Mouse (Mus musculus) frontal cortex, adult 2 months (tissue): Measurements from ENCODE around the gene Pdzk1ip1. TPM values are rescaled to one million over a fixed set of nuclear protein-coding genes. Genes with fewer than 3 reads are reported as not detected.

Experiments used
- DNase-seq, 2 experiments: peaks; one replicate each; pipeline ENCODE4 v3.0.0; 2022; ENCODE audit warnings: low spot score in 1 of 2; ENCODE audit errors: extremely low spot score in 1 of 2
- polyA plus RNA-seq: library from polyadenylated mRNA; depleted of rRNA; stranded (reverse); fragments of >200 nt; gene quantifications from 2 replicates; pipeline ENCODE4 v1.2.3, GENCODE M21; 2012; rRNA removed

Gene Pdzk1ip1
- polyA plus RNA-seq, 1 experiment = 1.00 TPM

GRCm38 (mm10) chr4:115119642-115120041 is 31.1 kb downstream of the Pdzk1ip1 start:
- no peak for DNase-seq

DNA sequence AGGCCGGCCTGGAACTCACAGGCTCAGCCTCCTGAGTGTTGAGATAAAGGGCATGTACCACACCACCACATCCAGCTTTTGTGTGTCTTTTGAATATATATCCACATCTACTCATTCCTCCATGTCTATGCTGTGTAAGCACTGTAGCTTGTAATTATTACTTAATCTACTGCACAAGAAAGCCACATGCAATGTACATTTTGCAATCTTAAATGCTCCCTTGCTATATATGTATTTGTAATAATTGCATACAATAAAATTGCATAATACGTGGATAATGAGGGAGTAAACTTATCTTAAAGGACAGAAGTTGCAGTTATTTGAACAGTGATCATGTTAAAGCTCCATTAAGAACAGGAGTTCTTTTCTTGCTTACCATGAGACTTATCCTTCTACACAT is 32.7 kb downstream of the Pdzk1ip1 start:
- DNase-seq = no peak

DNA sequence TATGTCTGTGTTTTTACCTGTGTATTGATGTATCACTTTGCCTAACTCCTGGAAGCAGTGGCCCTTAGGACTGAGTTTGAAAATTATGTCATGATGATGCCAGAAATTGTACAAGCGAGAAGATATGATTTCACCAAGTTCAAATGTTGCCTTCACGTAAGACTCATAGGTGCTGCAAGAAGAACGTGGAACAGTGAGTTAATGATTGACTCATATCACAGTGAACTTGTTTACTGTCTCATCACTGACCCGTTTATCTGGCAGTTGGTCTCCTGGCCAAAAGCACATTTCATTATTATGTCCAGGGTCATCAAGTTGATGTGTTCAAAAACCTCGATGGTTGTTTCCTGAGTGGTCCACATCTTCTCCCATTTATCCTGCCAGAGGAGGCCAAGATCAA is 33.1 kb downstream of the Pdzk1ip1 start:
- DNase-seq = no peak

GRCm38 (mm10) chr4:115123507-115123906 is 35.0 kb downstream of the Pdzk1ip1 start:
- no peak for DNase-seq

GRCm38 (mm10) chr4:115124713-115125112 is 36.2 kb downstream of the Pdzk1ip1 start:
- no peak for DNase-seq

DNA sequence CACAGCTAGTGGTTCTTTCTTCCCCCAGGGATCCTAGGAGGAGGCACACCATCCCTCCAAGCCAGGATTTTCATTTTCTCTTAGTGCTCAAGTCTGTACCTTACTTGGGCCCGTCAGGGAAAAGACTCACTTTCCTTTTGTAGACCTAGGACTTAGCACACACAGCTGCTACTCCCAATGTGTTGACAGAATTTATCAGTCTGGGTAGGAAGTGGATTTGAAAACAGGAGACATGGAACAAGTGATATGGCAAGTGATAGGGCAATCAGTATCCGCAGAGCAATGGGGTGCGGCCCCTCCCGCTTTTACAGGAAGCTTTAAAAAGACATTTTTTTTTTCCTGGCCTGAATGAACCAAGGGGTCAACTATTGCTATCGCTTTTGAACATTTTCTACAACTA is 44.6 kb downstream of the Pdzk1ip1 start:
- peak in 1 of 2 experiments; percentile 32 for DNase-seq

DNA sequence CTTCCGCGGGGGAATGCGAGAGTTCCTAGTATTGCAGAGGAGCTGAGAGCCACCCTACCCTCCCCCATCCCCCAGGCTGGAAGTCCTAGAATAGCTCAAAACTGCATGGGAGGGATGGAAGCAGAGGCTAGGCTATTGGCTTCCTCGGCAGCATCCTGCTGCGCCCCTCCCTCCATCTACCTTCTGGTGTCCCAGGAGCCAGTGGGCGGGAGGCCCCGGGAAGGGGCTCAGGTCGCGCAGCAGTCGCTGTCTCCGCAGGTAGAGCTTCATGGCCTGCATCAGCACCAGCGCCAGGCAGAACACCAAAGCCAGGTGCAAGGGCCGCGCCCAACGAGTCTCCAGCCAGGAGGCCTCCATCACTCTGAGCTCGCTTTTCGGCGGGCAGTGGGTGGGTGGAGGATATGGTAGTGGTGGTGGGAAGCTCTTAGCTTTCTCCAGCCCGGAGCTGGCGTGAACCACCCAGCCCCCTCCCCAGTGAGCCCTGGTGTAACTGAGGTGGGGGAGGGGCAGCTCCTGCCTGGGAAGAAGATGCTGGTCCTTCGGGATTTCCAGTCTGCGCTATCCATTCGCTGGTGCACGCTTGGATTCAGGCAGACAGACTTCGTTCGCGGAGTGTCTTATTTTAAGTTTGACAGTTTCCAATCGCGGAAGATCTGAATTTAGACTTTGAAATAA is 45.2 kb downstream of the Pdzk1ip1 start, which contains the start of gene Cyp4x1:
Gene Cyp4x1 (minus strand): TSS at position 661 of the 675 bp plus-strand sequence.
- DNase-seq = peak; percentile 69 to 81

GRCm38 (mm10) chr4:115134296-115134630 is 45.8 kb downstream of the Pdzk1ip1 start:
- DNase-seq = no peak

Other genes with a start within 250 kb of the Pdzk1ip1 start
- gene Foxd2, start 179.8 kb upstream of the Pdzk1ip1 start, polyA plus RNA-seq = 0.25 and 0.32 TPM in 2 replicates
- gene Foxe3, start 162.7 kb upstream of the Pdzk1ip1 start, polyA plus RNA-seq = 0.18 and 0.29 TPM in 2 replicates
- gene Cmpk1, start 101.5 kb upstream of the Pdzk1ip1 start, polyA plus RNA-seq = 53.5 and 60.1 TPM in 2 replicates
- 0.53 and 0.80 TPM in 2 replicates for gene Stil, start 88.5 kb upstream of the Pdzk1ip1 start, polyA plus RNA-seq
- 1.4 and 1.6 TPM in 2 replicates for gene Tal1, start 32.3 kb upstream of the Pdzk1ip1 start, polyA plus RNA-seq
- gene Cyp4x1, start 45.6 kb downstream of the Pdzk1ip1 start, polyA plus RNA-seq = 9.4 and 12.0 TPM in 2 replicates
- not detected in 2 replicates for gene Cyp4a29, start 153.4 kb downstream of the Pdzk1ip1 start, polyA plus RNA-seq
- not detected in 2 replicates for gene Cyp4a12a, start 210.3 kb downstream of the Pdzk1ip1 start, polyA plus RNA-seq